16 mouse cellular contexts compared by ENCODE assay signal in genomic region chr5:99487009-99487858, GRCm38 (mm10).
DNase-seq lines count a peak whose midpoint lies in the region; ATAC-seq lines count a peak whose summit lies in the region.
"Had no signal": no experiment of that assay in that cellular context is flagged by ENCODE, and none has a peak within 500 bp of the region (broad histone marks: within the 10 kb centered on the region; RNA-seq: fewer than 3 reads in every experiment).

No protein-coding gene starts in this region.

- peak; percentile 34; the same call in 1 of the 2 replicates for ATAC-seq in hindbrain, embryonic 14.5 days (ENCODE audit: low FRiP score)
- ATAC-seq in hindbrain, embryonic 13.5 days (ENCODE audit: low FRiP score), result no peak
- 0 out of 2 replicates have a peak, but pooled peaks have one; percentile 51 for ATAC-seq in embryonic facial prominence, embryonic 15.5 days (ENCODE audit: insufficient number of reproducible peaks, low FRiP score, low TSS enrichment, low read depth)
- ATAC-seq in megakaryocyte progenitor cell, adult 5-6 weeks (replicated peaks; ENCODE audit: poor library complexity), result no peak

- 45% methylated on average over 5 of the region's 5 CpGs for WGBS in hindbrain, embryonic 14.5 days
- 41% methylated on average over 5 of the region's 5 CpGs for WGBS in hindbrain, embryonic 13.5 days
- 55% methylated on average over 5 of the region's 5 CpGs for WGBS in embryonic facial prominence, embryonic 15.5 days

- H3K9ac ChIP-seq in hindbrain, embryonic 14.5 days, result no peak overlapping the region
- H3K9ac ChIP-seq in hindbrain, embryonic 13.5 days, result no peak overlapping the region
- no peak overlapping the region for H3K9ac ChIP-seq in embryonic facial prominence, embryonic 15.5 days

- no peak for DNase-seq in hindbrain, embryonic 14.5 days (ENCODE audit: low spot score)
- peak; percentile 33 for DNase-seq in layer of hippocampus, adult 9-11 months
- DNase-seq in layer of hippocampus, adult 9-10 months (ENCODE audit: low spot score), result no peak
- DNase-seq in lung, postnatal 14 days, result peak; percentile 11
- no peak for DNase-seq in ovary, postnatal 10 days (ENCODE audit: low spot score)
- DNase-seq: B cell, adult 2 months; cerebellum, postnatal 25 days; layer of hippocampus, postnatal 36 days; thymus, postnatal 25 days had no signal

- no peak overlapping the region for H3K4me2 ChIP-seq in hindbrain, embryonic 14.5 days (replicated peaks)
- no peak overlapping the region for H3K4me2 ChIP-seq in hindbrain, embryonic 13.5 days
- no peak overlapping the region for H3K4me2 ChIP-seq in embryonic facial prominence, embryonic 15.5 days (replicated peaks)

- no peaks in the 10 kb centered on the region for H3K36me3 ChIP-seq in hindbrain, embryonic 14.5 days (replicated peaks; ENCODE audit: control insufficient read depth, insufficient read depth)
- no peaks in the 10 kb centered on the region for H3K36me3 ChIP-seq in hindbrain, embryonic 13.5 days
- H3K36me3 ChIP-seq in embryonic facial prominence, embryonic 15.5 days, result no peaks in the 10 kb centered on the region
- H3K36me3 ChIP-seq: G1E; heart, embryonic 10.5 days had no signal

- H3K27ac ChIP-seq in hindbrain, embryonic 14.5 days, result no peak overlapping the region
- no peak overlapping the region for H3K27ac ChIP-seq in hindbrain, embryonic 13.5 days
- H3K27ac ChIP-seq in embryonic facial prominence, embryonic 15.5 days (replicated peaks), result no peak overlapping the region
- H3K27ac ChIP-seq: heart, embryonic 10.5 days had no signal

- H3K9me3 ChIP-seq in hindbrain, embryonic 14.5 days (ENCODE audit: control insufficient read depth, low read length), result no peaks in the 10 kb centered on the region
- no peaks in the 10 kb centered on the region for H3K9me3 ChIP-seq in hindbrain, embryonic 13.5 days
- H3K9me3 ChIP-seq in embryonic facial prominence, embryonic 15.5 days (replicated peaks), result no peaks in the 10 kb centered on the region
- H3K9me3 ChIP-seq: heart, embryonic 10.5 days; megakaryocyte, embryonic 14.5 days had no signal

- H3K27me3 ChIP-seq in hindbrain, embryonic 14.5 days (ENCODE audit: control insufficient read depth, insufficient read depth, low read length), result no peaks in the 10 kb centered on the region
- peaks cover 8% of the 10 kb centered on the region; the same call in 1 of the 2 replicates for H3K27me3 ChIP-seq in hindbrain, embryonic 13.5 days
- H3K27me3 ChIP-seq in embryonic facial prominence, embryonic 15.5 days, result no peaks in the 10 kb centered on the region

- H3K4me1 ChIP-seq in hindbrain, embryonic 14.5 days (replicated peaks; ENCODE audit: control insufficient read depth, insufficient read depth, low read length), result peaks cover 7% of the 10 kb centered on the region; the same call in 1 of the 2 replicates
- H3K4me1 ChIP-seq in hindbrain, embryonic 13.5 days (replicated peaks), result peaks cover 6% of the 10 kb centered on the region
- no peaks in the 10 kb centered on the region for H3K4me1 ChIP-seq in embryonic facial prominence, embryonic 15.5 days

- no peak overlapping the region for H3K4me3 ChIP-seq in hindbrain, embryonic 14.5 days (replicated peaks; ENCODE audit: low read length)
- no peak overlapping the region for H3K4me3 ChIP-seq in hindbrain, embryonic 13.5 days
- no peak overlapping the region for H3K4me3 ChIP-seq in embryonic facial prominence, embryonic 15.5 days (replicated peaks)
- H3K4me3 ChIP-seq: heart, embryonic 10.5 days; megakaryocyte, embryonic 14.5 days; myocyte had no signal

Comparison
In these comparisons a context has a peak if more than half of its experiments do, and no peak if none do; other contexts are left out.
1. ATAC-seq: peak in hindbrain, embryonic 14.5 days (single experiment) and embryonic facial prominence, embryonic 15.5 days (single experiment); none in hindbrain, embryonic 13.5 days (single experiment) and megakaryocyte progenitor cell, adult 5-6 weeks (single experiment).
2. DNase-seq: peak in layer of hippocampus, adult 9-11 months (single experiment) and lung, postnatal 14 days (single experiment); none in hindbrain, embryonic 14.5 days (single experiment), layer of hippocampus, adult 9-10 months (single experiment) and ovary, postnatal 10 days (single experiment).